Mouse (Mus musculus): ENCODE measurements around the gene Dok5.

Dok5 gene

GRCm38 (mm10) chr2:170791332-170792017 lies 59.9 kb downstream of the Dok5 start:
- H3K4me3 ChIP-seq (replicated peaks; ENCODE audit: low read length), result no peak overlapping the region
- no peaks in the 10 kb centered on the region for H3K36me3 ChIP-seq (ENCODE audit: insufficient read depth, low read length)

GRCm38 (mm10) chr2:170795242-170795641 lies 63.6 kb downstream of the Dok5 start:
- H3K4me3 ChIP-seq (replicated peaks; ENCODE audit: low read length), result no peak overlapping the region
- H3K36me3 ChIP-seq (ENCODE audit: insufficient read depth, low read length), result no peaks in the 10 kb centered on the region
- H3K9me3 ChIP-seq (ENCODE audit: low read length), result peaks cover 10% of the 10 kb centered on the region
- H3K4me1 ChIP-seq (replicated peaks; ENCODE audit: low read depth, low read length), result peaks cover 8% of the 10 kb centered on the region; the same call in 1 of the 2 replicates
- H3K27me3 ChIP-seq (ENCODE audit: insufficient read depth, low read length), result no peaks in the 10 kb centered on the region
- peak; percentile 71 for TF ChIP-seq CTCF (conservative IDR thresholded peaks at IDR 0.05; ENCODE audit: low read length)
- no peak for TF ChIP-seq NANOG (IDR thresholded peaks at IDR 0.05; ENCODE audit: borderline replicate concordance, low read length)

More at GRCm38 (mm10) chr2:170791332-170792017, 59.9 kb downstream of the Dok5 start:
- H3K27me3 ChIP-seq (ENCODE audit: insufficient read depth, low read length), result no peaks in the 10 kb centered on the region
- no peak for TF ChIP-seq NANOG (IDR thresholded peaks at IDR 0.05; ENCODE audit: borderline replicate concordance, low read length)
- TF ChIP-seq CTCF (conservative IDR thresholded peaks at IDR 0.05; ENCODE audit: low read length), result no peak
- no peak for TF ChIP-seq POU5F1 (IDR thresholded peaks at IDR 0.05; ENCODE audit: borderline replicate concordance, low read length)
- peaks cover 10% of the 10 kb centered on the region for H3K9me3 ChIP-seq (ENCODE audit: low read length)
- H3K4me1 ChIP-seq (replicated peaks; ENCODE audit: low read depth, low read length), result peaks cover 13% of the 10 kb centered on the region; the same call in 1 of the 2 replicates

- TF ChIP-seq CTCF (conservative IDR thresholded peaks at IDR 0.05; ENCODE audit: low read length) (no peak), NANOG (IDR thresholded peaks at IDR 0.05; ENCODE audit: borderline replicate concordance, low read length) (no peak), POU5F1 (IDR thresholded peaks at IDR 0.05; ENCODE audit: borderline replicate concordance, low read length) (no peak)
- no peak overlapping the region for H3K4me3 ChIP-seq (replicated peaks; ENCODE audit: low read length)
- no peaks in the 10 kb centered on the region for H3K36me3 ChIP-seq (ENCODE audit: insufficient read depth, low read length)
- H3K4me1 ChIP-seq (replicated peaks; ENCODE audit: low read depth, low read length), result no peaks in the 10 kb centered on the region
- H3K9me3 ChIP-seq (ENCODE audit: low read length), result peaks cover 8% of the 10 kb centered on the region
- peaks cover 3% of the 10 kb centered on the region for H3K27me3 ChIP-seq (ENCODE audit: insufficient read depth, low read length)
Measured at GRCm38 (mm10) chr2:170802984-170803383, 71.4 kb downstream of the Dok5 start.

GRCm38 (mm10) chr2:170807555-170808258 lies 76.1 kb downstream of the Dok5 start:
- Histone ChIP-seq H3K9me3 (ENCODE audit: low read length) (peaks cover 8% of the 10 kb centered on the region), H3K4me3 (replicated peaks; ENCODE audit: low read length) (no peak overlapping the region), H3K27me3 (ENCODE audit: insufficient read depth, low read length) (peaks cover 3% of the 10 kb centered on the region), H3K36me3 (ENCODE audit: insufficient read depth, low read length) (no peaks in the 10 kb centered on the region), H3K4me1 (replicated peaks; ENCODE audit: low read depth, low read length) (no peaks in the 10 kb centered on the region)
- TF ChIP-seq POU5F1 (IDR thresholded peaks at IDR 0.05; ENCODE audit: borderline replicate concordance, low read length), result no peak
- no peak for TF ChIP-seq CTCF (conservative IDR thresholded peaks at IDR 0.05; ENCODE audit: low read length)
- TF ChIP-seq NANOG (IDR thresholded peaks at IDR 0.05; ENCODE audit: borderline replicate concordance, low read length), result no peak

GRCm38 (mm10) chr2:170808259-170808789 lies 76.7 kb downstream of the Dok5 start:
- Histone ChIP-seq H3K4me1 (replicated peaks; ENCODE audit: low read depth, low read length) (no peaks in the 10 kb centered on the region), H3K4me3 (replicated peaks; ENCODE audit: low read length) (no peak overlapping the region), H3K27me3 (ENCODE audit: insufficient read depth, low read length) (peaks cover 3% of the 10 kb centered on the region), H3K9me3 (ENCODE audit: low read length) (peaks cover 3% of the 10 kb centered on the region), H3K36me3 (ENCODE audit: insufficient read depth, low read length) (no peaks in the 10 kb centered on the region)
- no peak for TF ChIP-seq POU5F1 (IDR thresholded peaks at IDR 0.05; ENCODE audit: borderline replicate concordance, low read length)
- no peak for TF ChIP-seq CTCF (conservative IDR thresholded peaks at IDR 0.05; ENCODE audit: low read length)
- no peak for TF ChIP-seq NANOG (IDR thresholded peaks at IDR 0.05; ENCODE audit: borderline replicate concordance, low read length)

DNA sequence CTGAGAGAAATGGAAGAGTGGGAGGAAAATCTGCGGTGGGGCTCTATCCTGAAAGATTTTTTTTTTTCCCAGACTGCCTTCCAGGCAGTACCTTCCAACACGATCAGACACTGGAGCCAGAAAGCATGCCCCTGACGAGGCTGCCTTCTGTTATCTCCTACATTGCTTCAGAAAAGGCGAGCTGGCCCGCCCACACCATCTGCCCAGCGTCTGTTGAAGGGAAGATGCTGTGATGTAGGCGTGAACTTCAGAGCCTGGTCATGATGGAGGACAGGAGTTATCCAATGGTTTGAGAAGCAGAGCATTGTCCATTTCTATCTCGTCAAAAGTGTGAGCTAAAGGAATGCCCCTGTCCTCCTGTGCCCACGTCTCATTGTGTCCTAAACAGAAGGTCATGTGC lies 79.7 kb downstream of the Dok5 start:
- H3K27me3 ChIP-seq (ENCODE audit: insufficient read depth, low read length), result peaks cover 3% of the 10 kb centered on the region; the same call in 1 of the 2 replicates
- H3K4me3 ChIP-seq (replicated peaks; ENCODE audit: low read length), result no peak overlapping the region
- no peaks in the 10 kb centered on the region for H3K9me3 ChIP-seq (ENCODE audit: low read length)
- TF ChIP-seq POU5F1 (IDR thresholded peaks at IDR 0.05; ENCODE audit: borderline replicate concordance, low read length) (no peak), CTCF (conservative IDR thresholded peaks at IDR 0.05; ENCODE audit: low read length) (no peak)
- H3K36me3 ChIP-seq (ENCODE audit: insufficient read depth, low read length), result no peaks in the 10 kb centered on the region
- no peaks in the 10 kb centered on the region for H3K4me1 ChIP-seq (replicated peaks; ENCODE audit: low read depth, low read length)

DNA sequence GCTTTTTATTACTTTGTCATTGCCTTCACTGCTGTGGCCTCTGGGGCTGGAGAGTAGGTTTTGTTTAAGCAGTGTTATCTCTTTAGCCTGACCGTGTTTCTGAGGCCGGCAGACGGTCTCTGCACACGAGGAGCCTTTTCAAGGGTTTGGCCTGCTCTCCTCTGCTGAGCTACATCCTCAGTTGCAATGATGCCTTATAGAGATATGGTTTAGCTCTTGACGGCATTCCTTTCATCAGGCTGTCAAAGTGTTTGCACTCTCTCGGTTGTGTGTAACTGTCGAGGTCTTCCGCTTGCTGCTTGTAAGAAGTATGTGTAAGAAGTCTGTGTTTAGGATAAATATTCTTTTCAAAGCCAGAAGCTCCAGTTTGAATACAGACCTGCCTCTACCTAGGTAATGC lies 84.7 kb downstream of the Dok5 start:
- no peaks in the 10 kb centered on the region for H3K36me3 ChIP-seq (ENCODE audit: insufficient read depth, low read length)
- no peak overlapping the region for H3K4me3 ChIP-seq (replicated peaks; ENCODE audit: low read length)
- peaks cover 17% of the 10 kb centered on the region for H3K9me3 ChIP-seq (ENCODE audit: low read length)
- H3K27me3 ChIP-seq (ENCODE audit: insufficient read depth, low read length), result no peaks in the 10 kb centered on the region
- no peak for TF ChIP-seq NANOG (IDR thresholded peaks at IDR 0.05; ENCODE audit: borderline replicate concordance, low read length)
- no peak for TF ChIP-seq CTCF (conservative IDR thresholded peaks at IDR 0.05; ENCODE audit: low read length)
- no peak for TF ChIP-seq POU5F1 (IDR thresholded peaks at IDR 0.05; ENCODE audit: borderline replicate concordance, low read length)
- no peaks in the 10 kb centered on the region for H3K4me1 ChIP-seq (replicated peaks; ENCODE audit: low read depth, low read length)

- Histone ChIP-seq H3K36me3 (ENCODE audit: insufficient read depth, low read length) (no peaks in the 10 kb centered on the region), H3K4me3 (replicated peaks; ENCODE audit: low read length) (no peak overlapping the region), H3K9me3 (ENCODE audit: low read length) (peaks cover 17% of the 10 kb centered on the region), H3K4me1 (replicated peaks; ENCODE audit: low read depth, low read length) (no peaks in the 10 kb centered on the region), H3K27me3 (ENCODE audit: insufficient read depth, low read length) (no peaks in the 10 kb centered on the region)
- TF ChIP-seq NANOG (IDR thresholded peaks at IDR 0.05; ENCODE audit: borderline replicate concordance, low read length) (no peak), POU5F1 (IDR thresholded peaks at IDR 0.05; ENCODE audit: borderline replicate concordance, low read length) (no peak), CTCF (conservative IDR thresholded peaks at IDR 0.05; ENCODE audit: low read length) (no peak)
Measured at GRCm38 (mm10) chr2:170817112-170817703, 85.6 kb downstream of the Dok5 start.
